Mouse (Mus musculus) bone marrow macrophage, adult 2 months (primary cell): ENCODE data around the gene Mybpc3.

Experiments used
- CTCF ChIP-seq: IDR thresholded peaks from 2 replicates; pipeline ENCODE4 v1.5.1; 2012; ENCODE audit warnings: low read depth, mild to moderate bottlenecking, low read length, moderate library complexity
- POLR2A ChIP-seq: IDR thresholded peaks from 2 replicates; pipeline ENCODE4 v1.6.1; 2012; ENCODE audit warnings: mild to moderate bottlenecking, low read depth, low read length, borderline replicate concordance

DNA sequence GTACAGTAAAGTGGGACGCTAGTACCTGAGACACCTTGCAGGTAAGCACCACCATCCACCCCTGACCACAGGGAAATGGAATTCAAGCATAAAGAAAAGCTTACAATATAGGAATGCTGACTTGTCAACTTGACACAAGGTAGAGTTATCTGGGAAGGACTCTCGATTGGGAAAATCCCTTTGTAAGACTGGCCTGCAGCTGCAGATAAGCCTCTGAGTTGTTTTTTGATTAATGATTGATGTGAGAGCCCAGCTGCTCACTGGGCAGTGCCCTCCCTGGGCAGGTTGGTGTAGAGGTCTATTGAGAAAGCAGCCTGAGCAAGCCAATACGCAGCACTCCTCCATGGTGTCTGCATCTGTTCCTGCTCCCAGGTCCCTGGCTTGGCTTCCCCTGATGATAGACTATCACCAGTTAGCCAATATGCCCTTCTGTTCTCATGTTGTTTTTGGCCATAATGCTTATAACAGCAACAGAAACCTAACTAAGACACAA lies 35.0 kb downstream of the Mybpc3 start:
- TF ChIP-seq CTCF (no peak), POLR2A (no peak)
